Mouse (Mus musculus) megakaryocyte, adult 5-6 weeks (primary cell): ENCODE results near the gene Cfap57. TPM values are rescaled to one million over a fixed set of nuclear protein-coding genes. Genes with fewer than 3 reads are reported as not detected.

Experiments used
- ATAC-seq: 2 replicates; pipeline ENCODE4 v1.8.0; 2016; ENCODE audit warnings: mild to moderate bottlenecking, inconsistent platforms; ENCODE audit not compliant: poor library complexity, severe bottlenecking
- total RNA-seq, 2 experiments: library from RNA; stranded (forward) in 1 of 2; stranded (reverse) in 1 of 2; fragments of 153-499, 151-499 nt in 1 of 2; fragments of 221-1000, 200-1000 nt in 1 of 2; gene quantifications; 2 replicates each; pipeline versions ENCODE4 v1.2.3 to v1.2.4; 2015 to 2017

Cfap57 gene
- total RNA-seq, 2 experiments from 2014 or later: 0.18 TPM; not detected in 1

DNA sequence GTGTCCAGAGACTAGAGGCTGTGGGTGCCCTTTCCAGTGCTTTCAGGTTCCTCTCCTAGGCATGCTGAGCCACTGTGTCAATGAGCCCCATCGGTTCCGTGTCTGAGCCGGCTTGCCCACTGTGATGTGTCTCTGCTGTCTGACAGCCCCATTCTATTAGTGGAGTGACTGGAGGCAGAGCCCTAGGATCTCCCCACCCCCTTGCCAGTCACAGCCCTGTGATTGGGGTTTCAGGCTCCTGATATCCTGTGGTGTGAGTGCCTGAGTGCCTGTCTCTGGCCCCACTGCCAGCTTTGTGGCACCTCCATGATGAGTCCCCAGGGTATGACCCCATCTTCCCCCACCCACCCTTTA is 55.7 kb downstream of the Cfap57 start:
- ATAC-seq: no peak

DNA sequence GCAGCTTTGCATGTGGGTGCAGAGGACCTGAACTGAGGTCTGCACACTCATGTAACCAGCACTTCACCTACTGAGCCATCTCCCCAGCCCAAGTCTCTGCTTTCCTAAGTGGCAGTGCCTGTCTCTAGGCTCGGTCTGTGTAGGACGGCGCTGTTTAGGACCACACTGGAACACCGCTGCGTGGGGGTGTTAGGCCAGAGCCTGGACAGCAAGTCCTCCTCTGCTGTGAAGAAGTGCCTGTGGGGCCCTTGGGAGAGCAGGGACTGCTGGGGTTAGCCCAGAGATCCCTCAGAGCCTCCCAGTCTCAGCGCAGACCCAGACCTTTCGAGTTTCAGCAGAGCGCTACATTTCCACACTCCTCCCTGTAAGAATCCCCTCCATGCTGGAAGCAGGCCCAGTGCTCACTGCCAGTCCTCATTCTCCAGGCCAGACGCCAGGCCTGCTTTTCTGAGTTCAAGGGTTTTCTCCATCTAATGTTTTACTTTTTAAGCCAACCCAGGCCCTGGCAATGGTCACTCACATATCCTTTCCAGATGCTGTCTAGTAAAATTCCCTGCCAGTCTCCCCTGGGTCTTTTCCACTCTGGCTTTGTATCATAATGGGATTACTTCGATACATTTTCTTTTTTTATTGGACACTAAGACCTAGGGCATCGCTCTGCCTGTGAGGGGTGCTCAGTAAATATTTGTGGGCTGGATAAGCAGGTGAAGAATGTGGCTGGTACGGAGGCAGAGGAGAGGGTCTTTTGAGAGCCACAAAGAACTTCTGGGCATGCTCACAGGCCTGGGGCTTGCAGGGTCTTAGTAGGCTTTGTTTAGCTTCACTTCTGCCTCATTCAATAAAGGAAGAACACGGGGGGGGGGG is 56.3 kb downstream of the Cfap57 start:
- no peak for ATAC-seq

DNA sequence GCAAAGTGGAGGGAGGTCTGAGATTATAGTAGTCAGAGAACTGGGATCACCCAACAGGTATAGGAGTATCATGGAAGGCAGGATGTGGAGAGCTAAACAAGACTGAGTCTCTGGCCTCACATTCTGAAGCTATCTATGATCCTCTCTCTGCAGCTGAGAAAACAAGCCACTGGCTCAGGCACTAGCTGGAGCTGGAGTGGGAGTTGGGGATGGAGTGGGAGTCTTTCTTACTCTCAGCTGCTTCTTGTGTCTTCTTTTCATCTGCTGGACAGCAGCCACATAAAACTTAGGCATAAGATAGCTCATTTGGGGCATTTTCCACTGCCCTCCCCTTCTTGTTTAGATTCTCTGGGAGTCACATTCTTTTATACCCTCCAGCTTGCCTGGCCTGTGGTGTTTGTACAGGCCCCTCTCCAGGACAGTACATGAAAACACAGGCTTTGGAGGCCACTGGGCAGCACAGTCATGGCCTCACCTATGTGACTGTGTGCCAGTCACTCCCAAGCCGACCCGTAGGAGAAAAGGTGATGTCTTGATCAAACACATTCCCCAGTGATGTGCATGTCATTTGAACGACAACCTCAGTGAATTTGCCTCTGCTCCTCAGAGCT is 67.4 kb downstream of the Cfap57 start:
- no peak for ATAC-seq

DNA sequence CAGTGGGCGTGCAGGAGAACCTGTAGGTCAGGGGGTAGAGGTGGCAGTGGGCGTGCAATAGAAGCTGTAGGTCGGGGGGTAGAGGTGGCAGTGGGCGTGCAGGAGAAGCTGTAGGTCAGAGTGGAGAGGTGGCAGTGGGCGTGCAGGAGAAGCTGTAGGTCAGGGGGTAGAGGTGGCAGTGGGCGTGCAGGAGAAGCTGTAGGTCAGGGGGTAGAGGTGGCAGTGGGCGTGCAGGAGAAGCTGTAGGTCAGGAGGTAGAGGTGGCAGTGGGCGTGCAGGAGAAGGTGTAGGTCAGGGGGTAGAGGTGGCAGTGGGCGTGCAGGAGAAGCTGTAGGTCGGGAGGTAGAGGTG is 72.5 kb downstream of the Cfap57 start:
- ATAC-seq: peak; percentile 60

DNA sequence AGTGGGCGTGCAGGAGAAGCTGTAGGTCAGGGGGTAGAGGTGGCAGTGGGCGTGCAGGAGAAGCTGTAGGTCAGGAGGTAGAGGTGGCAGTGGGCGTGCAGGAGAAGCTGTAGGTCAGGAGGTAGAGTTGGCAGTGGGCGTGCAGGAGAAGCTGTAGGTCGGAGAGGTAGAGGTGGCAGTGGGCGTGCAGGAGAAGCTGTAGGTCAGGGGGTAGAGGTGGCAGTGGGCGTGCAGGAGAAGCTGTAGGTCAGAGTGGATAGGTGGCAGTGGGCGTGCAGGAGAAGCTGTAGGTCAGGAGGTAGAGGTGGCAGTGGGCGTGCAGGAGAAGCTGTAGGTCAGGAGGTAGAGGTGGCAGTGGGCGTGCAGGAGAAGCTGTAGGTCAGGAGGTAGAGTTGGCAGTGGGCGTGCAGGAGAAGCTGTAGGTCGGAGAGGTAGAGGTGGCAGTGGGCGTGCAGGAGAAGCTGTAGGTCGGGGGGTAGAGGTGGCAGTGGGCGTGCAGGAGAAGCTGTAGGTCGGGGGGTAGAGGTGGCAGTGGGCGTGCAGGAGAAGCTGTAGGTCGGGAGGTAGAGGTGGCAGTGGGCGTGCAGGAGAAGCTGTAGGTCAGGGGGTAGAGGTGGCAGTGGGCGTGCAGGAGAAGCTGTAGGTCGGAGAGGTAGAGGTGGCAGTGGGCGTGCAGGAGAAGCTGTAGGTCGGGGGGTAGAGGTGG is 73.0 kb downstream of the Cfap57 start:
- peak; percentile 52 for ATAC-seq

DNA sequence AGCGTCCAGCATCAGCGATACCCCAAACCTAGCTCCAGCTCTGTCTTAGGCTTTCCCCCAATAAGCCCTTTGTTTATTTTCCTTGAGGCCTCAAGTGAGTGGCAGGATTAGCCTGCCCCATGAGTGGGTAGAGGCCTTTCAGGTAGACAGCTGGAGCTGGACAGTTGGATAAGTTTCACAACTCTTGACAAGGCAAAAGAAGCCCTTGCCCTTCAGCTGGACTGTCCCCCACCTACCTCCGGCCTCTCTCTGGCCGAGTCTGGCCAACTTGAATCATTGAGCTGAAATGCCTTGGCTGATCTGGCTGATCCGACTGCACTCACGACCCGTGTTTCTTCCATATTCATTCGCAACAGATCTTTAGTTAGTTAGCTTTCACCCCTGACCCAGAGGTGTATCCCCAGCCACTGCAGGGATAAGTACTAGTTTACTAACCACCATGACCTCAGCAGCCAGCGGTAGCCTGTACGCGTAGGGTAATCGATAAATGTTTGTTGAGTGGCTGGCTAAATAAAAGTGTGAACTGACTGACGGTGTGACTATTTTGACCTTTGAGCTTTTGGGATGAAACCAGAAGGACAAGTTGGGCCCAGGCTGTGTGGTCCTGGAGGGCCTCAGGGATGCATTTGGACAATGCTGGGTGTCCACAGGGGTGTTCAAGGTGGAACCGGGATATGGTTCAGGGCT is 76.0 kb downstream of the Cfap57 start:
- ATAC-seq: no peak

DNA sequence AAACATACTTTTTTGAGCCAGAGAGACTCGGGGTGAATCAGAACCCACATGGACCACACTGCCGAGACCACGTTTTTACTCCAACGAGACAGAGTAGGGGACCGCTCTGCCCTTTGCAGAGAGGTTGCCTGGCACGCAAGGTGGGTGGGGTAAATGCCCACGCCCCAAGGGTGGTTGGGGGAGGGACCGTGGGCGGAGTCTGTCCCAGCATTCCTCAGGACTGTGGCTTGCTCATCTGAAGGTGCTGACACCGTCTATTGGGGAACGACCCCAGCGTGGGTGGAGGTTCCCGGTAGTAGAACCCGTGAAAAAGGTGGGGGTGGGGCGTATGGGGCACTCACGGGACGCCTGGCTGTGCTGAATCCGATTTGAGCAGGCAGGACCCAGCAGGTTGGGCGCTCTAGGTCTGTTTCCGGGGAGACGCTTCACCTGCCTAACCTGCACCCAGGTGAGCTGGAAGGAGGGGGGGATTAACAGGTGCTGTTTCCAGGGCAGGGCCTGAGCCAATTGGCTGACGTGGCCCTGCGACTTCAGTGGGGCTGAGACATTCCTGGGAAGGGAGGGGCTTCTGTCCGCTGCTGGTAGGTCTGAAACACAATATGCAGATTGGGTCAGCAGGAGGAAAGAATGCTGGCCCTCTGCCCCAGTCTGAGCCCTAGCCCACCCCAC is 76.9 kb downstream of the Cfap57 start, which contains the start of gene Tmem125:
Gene Tmem125, minus strand, starts transcription at position 453 of the 669 bp plus-strand sequence.
- peak; percentile 48 for ATAC-seq

DNA sequence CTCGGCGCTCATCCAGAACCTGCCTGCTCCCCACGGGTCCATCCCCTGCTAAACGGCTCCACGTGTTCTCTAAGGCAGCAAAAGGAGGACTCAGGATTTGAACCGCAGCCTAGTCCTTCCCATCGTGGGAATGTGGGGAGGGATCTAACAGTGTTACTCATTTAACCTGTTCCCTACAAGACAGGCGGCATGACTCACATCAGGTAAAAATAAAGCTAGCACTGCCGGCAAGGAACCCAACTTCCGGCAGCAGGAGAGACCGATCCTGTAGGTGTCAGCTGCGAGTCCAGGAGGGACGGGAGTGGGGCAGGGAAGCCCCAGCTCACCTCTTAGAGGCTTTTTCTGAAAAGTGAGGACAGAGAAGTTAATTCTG is 77.4 kb downstream of the Cfap57 start:
- ATAC-seq: 0 out of 2 replicates have a peak, but pooled peaks have one; percentile 18

DNA sequence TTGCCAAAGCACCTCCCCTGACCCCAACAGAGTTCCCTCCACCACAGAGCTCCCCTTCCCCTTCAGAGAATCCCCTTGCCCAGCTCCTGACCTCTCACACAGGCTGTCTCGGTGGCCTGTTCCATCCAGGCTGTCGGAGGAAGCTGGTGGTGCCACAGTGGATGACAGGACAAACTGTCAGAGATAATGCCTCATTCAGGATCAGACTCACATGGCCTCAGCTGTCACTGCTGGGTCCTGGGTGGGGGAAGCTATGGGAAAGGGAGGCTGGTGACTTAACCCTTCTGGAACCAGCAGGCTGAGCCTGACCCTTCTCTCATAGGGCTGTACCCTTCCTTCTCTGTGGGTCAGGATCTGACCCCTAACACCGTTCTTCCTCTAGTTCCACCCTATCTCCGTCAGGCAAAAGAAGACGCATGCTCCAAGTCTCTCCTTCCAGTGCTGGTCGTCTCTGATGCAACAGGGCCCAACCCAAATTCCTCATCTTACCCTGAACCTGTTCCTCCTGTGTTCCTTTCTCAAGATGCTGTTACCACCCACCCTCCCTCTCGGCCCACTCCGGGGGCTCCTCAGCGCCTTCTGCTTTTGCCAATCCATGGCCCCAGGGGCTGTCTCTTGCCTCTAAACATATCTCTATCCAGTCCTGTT is 77.9 kb downstream of the Cfap57 start:
- no peak for ATAC-seq

DNA sequence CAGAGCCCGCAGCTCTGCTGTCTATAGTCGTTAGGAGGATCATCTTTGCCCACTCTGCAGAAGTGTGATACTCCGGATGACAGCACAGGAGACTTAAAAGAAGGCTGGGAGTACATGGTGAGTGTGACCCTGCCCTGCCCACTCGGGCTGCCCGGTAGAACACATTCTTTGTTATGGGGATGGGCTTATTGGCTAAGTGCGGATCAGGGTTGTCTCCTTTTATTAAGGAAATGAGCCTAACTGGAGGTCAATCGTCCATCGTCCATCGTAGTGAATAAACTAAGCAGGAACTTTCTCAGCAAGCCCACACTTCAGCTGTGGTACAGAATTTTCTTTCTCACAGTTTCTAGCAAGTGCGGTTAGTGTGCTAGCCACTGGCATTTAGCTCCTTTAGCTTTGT is 80.7 kb downstream of the Cfap57 start:
- no peak for ATAC-seq

DNA sequence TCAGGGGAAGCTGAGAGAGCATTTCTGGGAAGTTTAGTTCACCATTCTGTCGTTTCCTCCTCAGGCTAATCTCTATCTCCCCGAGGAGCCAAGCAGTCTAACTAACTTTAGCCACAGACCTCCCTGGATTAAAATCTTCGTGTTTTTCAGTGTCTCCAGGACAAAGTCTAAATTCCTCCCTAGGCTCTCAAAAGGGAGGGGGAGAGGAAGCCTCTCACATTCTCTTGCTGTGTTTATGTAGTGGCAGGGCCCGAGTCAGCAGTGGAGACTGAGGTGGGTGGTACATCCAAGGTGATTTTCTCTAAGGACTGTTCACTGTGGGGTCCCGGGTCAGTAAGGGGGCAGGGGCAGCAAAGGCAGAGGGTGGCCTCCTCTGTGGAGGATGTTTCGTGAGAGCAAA is 82.8 kb downstream of the Cfap57 start:
- no peak for ATAC-seq

DNA sequence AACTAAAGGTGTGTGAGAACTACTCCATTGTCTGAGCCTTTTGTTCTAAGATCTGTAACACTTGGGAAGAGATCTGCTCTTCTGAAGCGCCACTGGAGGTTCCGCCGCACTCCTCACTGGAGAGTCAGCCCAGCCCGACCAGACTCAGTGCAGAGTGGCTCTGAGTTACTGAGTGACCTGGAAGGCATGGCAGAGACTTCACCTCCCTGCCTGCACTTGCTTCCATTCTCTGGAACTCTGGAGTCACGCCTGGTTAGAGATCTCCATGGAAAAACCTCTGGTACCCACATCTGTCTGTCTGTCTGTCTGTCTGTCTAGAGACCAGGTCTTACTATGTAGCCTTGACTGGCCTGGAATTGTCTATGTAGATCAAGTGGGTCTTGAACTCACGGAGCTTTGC is 85.0 kb downstream of the Cfap57 start:
- no peak for ATAC-seq

DNA sequence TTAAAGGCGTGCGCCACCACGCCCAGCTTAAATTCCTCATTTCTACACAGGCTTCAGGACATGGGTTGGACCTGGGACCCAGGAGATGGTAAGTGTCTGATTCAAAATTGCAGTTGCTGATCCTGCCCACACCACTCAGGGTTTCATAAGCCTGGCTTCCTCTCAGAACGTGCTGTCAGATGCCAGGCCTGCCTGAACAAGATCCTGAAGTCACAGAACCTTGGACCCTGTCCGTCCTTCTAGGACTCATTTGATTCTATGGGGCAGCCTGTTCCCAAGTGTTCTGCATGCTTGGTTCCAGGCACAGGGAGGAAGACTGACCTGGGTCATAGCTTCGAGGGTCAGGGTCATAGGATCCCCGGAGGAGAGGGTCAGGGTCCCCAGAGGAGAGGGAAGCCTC is 87.0 kb downstream of the Cfap57 start:
- ATAC-seq: peak; percentile 62

DNA sequence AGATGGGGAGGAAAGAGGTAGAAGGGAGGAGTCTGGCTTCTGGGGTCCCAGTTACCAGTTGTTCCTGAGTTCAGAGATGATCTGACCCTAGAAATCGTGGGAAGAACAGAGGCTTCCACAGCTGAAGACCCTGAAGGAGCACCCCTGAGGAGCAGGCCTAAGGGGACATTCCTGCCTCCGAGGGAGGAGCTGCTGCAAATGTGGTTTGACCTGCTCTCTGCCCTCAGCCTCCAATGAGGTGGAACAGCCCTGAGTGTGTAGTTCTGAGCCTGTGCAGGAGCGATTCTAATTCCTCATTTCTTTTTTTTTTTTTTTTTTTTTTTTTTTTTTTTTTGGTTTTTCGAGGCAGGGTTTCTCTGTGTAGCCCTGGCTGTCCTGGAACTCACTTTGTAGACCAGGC is 87.4 kb downstream of the Cfap57 start:
- ATAC-seq: 0 out of 2 replicates have a peak, but pooled peaks have one; percentile 33

DNA sequence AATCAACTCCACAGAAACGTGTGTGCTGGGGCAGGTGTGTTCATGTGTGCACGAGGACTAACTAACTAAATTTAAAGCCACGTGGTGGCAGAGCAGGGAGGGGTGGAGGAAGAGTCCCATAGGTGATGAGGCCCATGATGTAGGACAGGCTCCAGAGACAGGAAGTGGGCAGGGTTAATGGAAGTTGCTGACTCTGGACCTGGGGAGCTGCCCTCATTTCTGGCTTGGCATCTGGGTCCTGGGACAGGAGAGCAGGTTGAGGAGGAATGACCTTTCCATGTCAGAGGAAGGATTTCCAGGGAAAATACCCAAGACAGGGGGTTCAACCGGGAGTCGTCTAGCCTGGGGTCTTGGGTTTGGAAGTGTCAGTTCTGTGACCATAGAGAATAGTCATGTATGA is 87.9 kb downstream of the Cfap57 start:
- ATAC-seq: no peak

DNA sequence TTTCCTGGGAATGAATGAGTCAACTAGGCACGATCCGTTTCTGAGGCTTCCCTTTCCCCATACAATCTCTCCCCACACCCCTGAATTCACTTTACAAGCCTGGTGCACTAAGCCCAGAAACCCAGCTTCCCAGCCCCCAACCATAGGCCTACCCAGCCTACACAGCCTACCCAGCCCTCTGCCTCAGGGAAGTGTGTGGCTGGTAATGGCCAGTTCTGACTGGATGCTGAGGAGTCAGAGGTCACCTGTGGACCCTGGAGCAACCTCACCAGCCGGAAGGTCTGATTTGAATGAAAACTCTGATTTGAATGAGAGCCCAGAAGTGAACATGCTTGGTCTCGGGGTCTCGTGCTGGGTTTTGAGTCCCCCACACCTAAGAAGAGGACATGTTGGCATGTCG is 92.9 kb downstream of the Cfap57 start:
- ATAC-seq: no peak

DNA sequence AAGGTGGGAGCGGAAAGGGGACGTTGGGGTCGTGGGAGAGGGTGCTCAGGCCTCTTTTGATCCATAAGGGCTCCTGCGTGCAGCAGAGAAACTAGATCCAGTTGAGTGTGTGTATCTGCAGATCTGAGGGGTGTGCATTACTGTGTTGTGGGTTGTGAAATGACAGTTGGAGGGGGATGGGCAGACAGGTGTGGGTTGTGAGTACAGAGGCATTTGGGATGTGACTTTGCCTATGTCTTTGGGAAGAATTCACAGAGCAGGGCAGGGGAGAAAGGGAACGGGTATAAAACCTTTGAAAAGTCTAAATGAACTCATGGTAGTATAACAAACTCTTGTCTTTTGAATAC is 93.3 kb downstream of the Cfap57 start:
- no peak for ATAC-seq

DNA sequence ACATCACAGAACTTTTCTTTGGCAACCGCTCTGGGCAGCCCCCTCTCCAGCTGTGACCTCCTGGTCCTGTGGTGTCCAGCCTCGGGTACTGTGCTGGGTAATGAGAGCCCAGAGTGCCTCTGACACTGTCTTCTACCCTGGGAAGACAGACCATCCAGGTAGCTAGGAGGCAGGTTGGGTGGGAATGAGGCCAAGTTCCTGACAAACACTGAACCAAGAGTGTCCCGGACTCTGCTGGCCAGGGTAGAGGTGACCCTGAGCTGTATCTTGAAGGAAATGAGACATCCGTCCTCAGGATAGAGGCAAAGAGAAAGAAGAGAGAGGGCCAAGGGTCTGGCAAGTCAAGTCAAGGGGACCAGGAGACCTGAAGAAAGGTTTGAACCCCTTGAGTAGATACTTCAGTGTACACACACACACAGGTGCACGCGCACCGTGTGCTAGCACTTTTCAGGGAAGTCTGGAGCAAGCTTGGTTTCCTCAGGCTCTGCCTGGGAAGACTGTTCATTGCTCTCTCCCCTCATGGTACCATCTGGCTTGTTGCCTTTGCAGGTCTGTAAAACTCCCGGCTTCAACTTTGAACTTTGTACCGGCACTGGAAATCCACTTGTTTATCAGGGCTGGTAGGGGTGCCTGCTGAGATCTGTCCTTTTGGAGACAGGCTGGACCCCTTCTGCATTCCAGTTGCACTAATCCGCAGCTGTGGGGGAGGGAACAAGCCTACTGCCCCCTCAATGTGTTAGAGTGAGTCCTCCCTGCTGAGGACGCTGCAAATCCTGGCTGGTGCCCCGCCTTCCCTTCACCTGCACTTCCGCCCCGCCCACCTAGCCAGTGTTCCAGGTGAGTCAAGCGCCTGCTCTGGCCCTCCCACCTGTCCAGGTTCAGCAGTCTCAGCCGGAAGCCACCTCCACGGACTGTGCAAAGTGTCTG is 93.9 kb downstream of the Cfap57 start, which contains the start of gene 2610528J11Rik:
Gene 2610528J11Rik, plus strand, starts transcription at position 592 of the 927 bp plus-strand sequence.
- no peak for ATAC-seq

DNA sequence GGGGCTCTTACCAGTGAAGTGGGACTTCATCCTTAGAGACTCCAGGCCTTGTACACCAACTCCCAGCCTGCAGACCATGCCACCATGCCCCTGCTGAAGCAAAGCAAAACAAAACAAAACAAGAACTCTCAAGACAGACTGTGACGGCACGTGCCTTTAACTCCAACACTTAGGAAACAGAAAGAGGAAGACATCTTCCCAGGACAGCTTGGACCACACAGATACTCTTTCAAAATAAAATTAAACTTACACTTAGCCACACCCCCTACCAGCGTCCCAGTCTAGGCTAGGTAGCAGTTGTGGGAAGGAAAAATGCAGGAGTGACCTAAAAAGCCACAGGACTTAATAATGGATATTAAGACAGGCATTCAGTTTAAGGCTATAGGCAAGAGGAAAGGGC is 94.8 kb downstream of the Cfap57 start:
- peak; percentile 27; the same call in 1 of the 2 replicates for ATAC-seq
